Mouse (Mus musculus) intestine, embryonic 16.5 days (tissue): Measurements from ENCODE around the gene Gm10681. TPM values are rescaled to one million over a fixed set of nuclear protein-coding genes. Genes with fewer than 3 reads are reported as not detected.
"Not testable (repeated sequence)": the region's sequence is repeated elsewhere in the genome, so short reads cannot be mapped to it uniquely, and the experiment has no call there.

Experiments used
- ATAC-seq: fragments of 200-750 bp; cut with Nextera tagmentation; 2 replicates; pipeline ENCODE4 v1.8.0; 2017; ENCODE audit warnings: moderate TSS enrichment, moderate library complexity
- H3K27ac ChIP-seq: fragments of 300-500 bp; sonication (generic); 2 replicates; pipeline ENCODE4 v1.5.1; 2014; ENCODE audit warnings: mild to moderate bottlenecking, low read length
- H3K27me3 ChIP-seq: fragments of 300-500 bp; sonication (generic); replicated peaks from 2 replicates; pipeline ENCODE4 v1.6.1; 2014; ENCODE audit warnings: low read length, control low read depth, mixed read lengths; ENCODE audit not compliant: control insufficient read depth, insufficient read depth
- H3K36me3 ChIP-seq: fragments of 300-500 bp; sonication (generic); 2 replicates; pipeline ENCODE4 v1.6.1; 2014; ENCODE audit warnings: low read length, control low read depth; ENCODE audit not compliant: control insufficient read depth, insufficient read depth
- H3K4me1 ChIP-seq: fragments of 300-500 bp; sonication (generic); 2 replicates; pipeline ENCODE4 v1.6.1; 2014; ENCODE audit warnings: low read length, control low read depth, mixed read lengths; ENCODE audit not compliant: control insufficient read depth, insufficient read depth
- H3K4me2 ChIP-seq: fragments of 300-500 bp; sonication (generic); 2 replicates; pipeline ENCODE4 v1.6.1; 2014; ENCODE audit warnings: low read depth, low read length, control low read depth
- H3K4me3 ChIP-seq: fragments of 300-500 bp; sonication (generic); 2 replicates; pipeline ENCODE4 v1.5.1; 2014; ENCODE audit warnings: mild to moderate bottlenecking, low read length
- H3K9ac ChIP-seq: fragments of 300-500 bp; sonication (generic); 2 replicates; pipeline ENCODE4 v1.6.1; 2014; ENCODE audit warnings: low read depth, low read length
- H3K9me3 ChIP-seq: fragments of 300-500 bp; sonication (generic); 2 replicates; pipeline ENCODE4 v1.6.1; 2016; ENCODE audit warnings: low read length, control low read depth; ENCODE audit not compliant: control insufficient read depth
- WGBS: fragments of 180-500 bp; shearing (Covaris S2); extraction: QIAGEN DNeasy Blood & Tissue Kit; methylation state at CpG from one replicate; pipeline ENCODE4 v1.1.7; 2014; 5-methylcytosine and 5-hydroxymethylcytosine counted together
- polyA plus RNA-seq: library from polyadenylated mRNA; unstranded; fragments of >200 nt; fragmentation: Nextera tagmentation; extraction: Ambion mirVana; gene quantifications from 2 replicates; pipeline ENCODE4 v1.2.1, GENCODE M21; 2015

Gm10681 gene
- polyA plus RNA-seq, result not detected in 2 replicates

GRCm38 (mm10) chr3:98588707-98589106 lies at the start of gene Gm10681:
TSS of gene Gm10681 (minus strand) at chr3:98588807.
- Histone ChIP-seq H3K27me3 (no peaks in the 10 kb centered on the region), H3K27ac (no peak within 1 kb of the TSS), H3K4me2 (no peak within 1 kb of the TSS), H3K36me3 (no peaks in the 10 kb centered on the region), H3K9me3 (no peaks in the 10 kb centered on the region), H3K9ac (no peak within 1 kb of the TSS), H3K4me3 (no peak within 1 kb of the TSS), H3K4me1 (no peaks in the 10 kb centered on the region)
- no peak for ATAC-seq

GRCm38 (mm10) chr3:98635145-98635544 lies 46.5 kb upstream of the Gm10681 start:
- ATAC-seq, result peak; percentile 63
- H3K9me3 ChIP-seq, result no peaks in the 10 kb centered on the region
- 50% methylated on average over 1 of the region's 1 CpGs for WGBS
- H3K4me2 ChIP-seq, result no peak overlapping the region
- no peak overlapping the region for H3K27ac ChIP-seq
- H3K4me3 ChIP-seq, result no peak overlapping the region
- no peak overlapping the region for H3K9ac ChIP-seq
- H3K36me3 ChIP-seq, result no peaks in the 10 kb centered on the region
- no peaks in the 10 kb centered on the region; the same call in 1 of the 2 replicates for H3K4me1 ChIP-seq
- no peaks in the 10 kb centered on the region for H3K27me3 ChIP-seq

- H3K4me3 ChIP-seq, result no peak within 1 kb of the TSS
- no peaks in the 10 kb centered on the region for H3K27me3 ChIP-seq
- no peaks in the 10 kb centered on the region for H3K9me3 ChIP-seq
- no peak within 1 kb of the TSS for H3K9ac ChIP-seq
- H3K36me3 ChIP-seq, result no peaks in the 10 kb centered on the region
- no peak within 1 kb of the TSS for H3K4me2 ChIP-seq
- no peak for ATAC-seq
- no peak within 1 kb of the TSS for H3K27ac ChIP-seq
- no peaks in the 10 kb centered on the region for H3K4me1 ChIP-seq
Observed at GRCm38 (mm10) chr3:98630152-98630551, 41.5 kb upstream of the Gm10681 start, which contains the start of gene Hsd3b5. TSS of gene Hsd3b5 (minus strand) at chr3:98630252.

- no peak overlapping the region for H3K4me3 ChIP-seq
- no peak overlapping the region for H3K27ac ChIP-seq
- 80% methylated on average over 3 of the region's 3 CpGs for WGBS
- no peaks in the 10 kb centered on the region for H3K4me1 ChIP-seq
- no peak overlapping the region for H3K9ac ChIP-seq
- H3K9me3 ChIP-seq, result no peaks in the 10 kb centered on the region
- H3K36me3 ChIP-seq, result no peaks in the 10 kb centered on the region
- ATAC-seq, result no peak
- no peaks in the 10 kb centered on the region for H3K27me3 ChIP-seq
- H3K4me2 ChIP-seq, result no peak overlapping the region
Observed at GRCm38 (mm10) chr3:98629633-98630032, 41.0 kb upstream of the Gm10681 start.

- ATAC-seq, H3K9me3 ChIP-seq, H3K4me3 ChIP-seq, H3K4me1 ChIP-seq, H3K9ac ChIP-seq, H3K27me3 ChIP-seq, H3K4me2 ChIP-seq, H3K36me3 ChIP-seq, H3K27ac ChIP-seq: not testable (repeated sequence)
- WGBS, result 65% methylated on average over 1 of the region's 1 CpGs
Observed at GRCm38 (mm10) chr3:98616786-98617185, 28.2 kb upstream of the Gm10681 start.

GRCm38 (mm10) chr3:98616244-98616643 lies 27.6 kb upstream of the Gm10681 start:
- H3K4me1 ChIP-seq, H3K36me3 ChIP-seq, H3K4me3 ChIP-seq, H3K27ac ChIP-seq, H3K27me3 ChIP-seq, H3K9ac ChIP-seq, H3K4me2 ChIP-seq, H3K9me3 ChIP-seq: not testable (repeated sequence)
- ATAC-seq, result 0 out of 2 replicates have a peak, but pooled peaks have one; percentile 21
- 29% methylated on average over 2 of the region's 2 CpGs for WGBS

DNA sequence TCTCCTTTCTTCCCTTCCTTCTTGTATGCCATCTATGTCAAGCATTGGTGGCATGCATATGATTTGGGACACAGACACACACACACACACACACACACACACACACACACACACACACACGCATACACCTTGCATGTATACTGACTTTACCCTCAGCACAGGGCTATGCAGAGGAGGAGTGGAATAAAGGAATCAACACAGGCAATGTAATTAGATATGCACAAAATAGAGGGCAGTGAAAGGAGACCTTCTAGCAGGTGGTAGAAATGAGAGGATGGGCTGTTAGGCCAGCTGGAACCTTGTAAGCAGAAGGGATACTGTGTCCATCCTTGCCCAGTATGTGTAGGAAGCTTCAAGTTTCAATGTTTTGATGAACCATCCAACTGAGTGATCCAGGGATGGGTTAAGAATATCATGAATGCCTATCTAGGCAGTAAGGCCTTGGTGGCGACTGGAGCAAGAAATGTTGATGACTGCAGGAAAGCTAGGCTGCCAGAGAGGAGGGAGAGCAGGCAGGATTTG lies 25.9 kb upstream of the Gm10681 start:
- H3K27me3 ChIP-seq, ATAC-seq, H3K4me2 ChIP-seq, H3K4me3 ChIP-seq, H3K9me3 ChIP-seq, H3K27ac ChIP-seq, H3K36me3 ChIP-seq, H3K9ac ChIP-seq, H3K4me1 ChIP-seq: not testable (repeated sequence)
- 63% methylated on average over 2 of the region's 2 CpGs for WGBS

GRCm38 (mm10) chr3:98613963-98614362 lies 25.4 kb upstream of the Gm10681 start:
- Histone ChIP-seq H3K9me3 (no peaks in the 10 kb centered on the region), H3K4me1 (no peaks in the 10 kb centered on the region), H3K27ac (no peak overlapping the region), H3K36me3 (no peaks in the 10 kb centered on the region), H3K9ac (no peak overlapping the region), H3K4me2 (no peak overlapping the region), H3K27me3 (no peaks in the 10 kb centered on the region), H3K4me3 (no peak overlapping the region)
- no peak for ATAC-seq

DNA sequence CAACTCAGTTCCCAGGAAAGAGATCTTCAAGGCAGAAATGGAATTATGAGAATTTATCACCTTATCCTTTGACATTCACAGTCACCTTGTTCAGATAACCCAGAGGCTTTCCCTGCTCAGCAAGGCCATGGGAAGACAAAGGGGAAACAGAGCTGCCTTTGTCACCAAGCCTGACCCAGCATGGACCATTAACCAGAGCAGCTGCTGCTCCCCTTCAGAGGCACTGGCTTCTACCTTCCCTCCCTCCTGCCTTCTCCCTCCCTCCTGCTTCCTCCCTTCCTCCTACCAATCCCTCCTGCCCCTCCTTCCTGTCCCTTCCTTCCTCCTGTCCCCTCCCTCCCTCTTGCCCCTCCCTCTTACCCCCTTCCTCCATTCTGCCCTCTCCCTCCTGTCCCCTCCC lies 24.9 kb upstream of the Gm10681 start:
- not testable (repeated sequence) for ATAC-seq

GRCm38 (mm10) chr3:98587721-98588120 lies 886 bp downstream of the Gm10681 start:
- no peaks in the 10 kb centered on the region for H3K27me3 ChIP-seq
- no peak for ATAC-seq
- 73% methylated on average over 2 of the region's 2 CpGs for WGBS
- no peak overlapping the region for H3K4me3 ChIP-seq
- no peaks in the 10 kb centered on the region for H3K36me3 ChIP-seq
- H3K9ac ChIP-seq, result no peak overlapping the region
- no peaks in the 10 kb centered on the region for H3K4me1 ChIP-seq
- H3K4me2 ChIP-seq, result no peak overlapping the region
- no peaks in the 10 kb centered on the region for H3K9me3 ChIP-seq
- H3K27ac ChIP-seq, result no peak overlapping the region

More for the DNA sequence above, 24.9 kb upstream of the Gm10681 start:
- H3K4me3 ChIP-seq, H3K4me1 ChIP-seq, H3K27me3 ChIP-seq, H3K27ac ChIP-seq, H3K36me3 ChIP-seq, H3K9ac ChIP-seq, H3K4me2 ChIP-seq, H3K9me3 ChIP-seq: not testable (repeated sequence)
